Mouse (Mus musculus) liver, postnatal 0 days (tissue): ENCODE measurements at regions not wholly inside any gene's neighbourhood (a gene's known extent, or its start where the extent isn't known, plus 50 kb on each side); places are given as distances from the start of the nearest gene placed in this dataset.

ENCODE experiments used
- ATAC-seq: fragments of 200-750 bp; cut with Nextera tagmentation; 2 replicates; pipeline ENCODE4 v1.8.0; 2017; ENCODE audit warnings: mild to moderate bottlenecking, moderate library complexity
- DNase-seq: peaks from one replicate; pipeline ENCODE4 v3.0.0-alpha.2; 2016
- H3K27ac ChIP-seq: fragments of 300-500 bp; sonication (generic); 2 replicates; pipeline ENCODE4 v1.5.1; 2014; ENCODE audit warnings: antibody characterized with exemption, moderate library complexity, mild to moderate bottlenecking, low read depth
- H3K27me3 ChIP-seq: fragments of 300-500 bp; sonication (generic); 2 replicates; pipeline ENCODE4 v1.6.1; 2014; ENCODE audit warnings: low read length, control low read depth, mixed read lengths; ENCODE audit not compliant: insufficient read depth
- H3K36me3 ChIP-seq: fragments of 300-500 bp; sonication (generic); replicated peaks from 2 replicates; pipeline ENCODE4 v1.6.1; 2014; ENCODE audit warnings: mild to moderate bottlenecking, control low read depth, low read length, moderate library complexity, mixed read lengths; ENCODE audit not compliant: insufficient read depth
- H3K4me1 ChIP-seq: fragments of 300-500 bp; sonication (generic); 2 replicates; pipeline ENCODE4 v1.6.1; 2014; ENCODE audit warnings: antibody characterized with exemption, mild to moderate bottlenecking, control low read depth; ENCODE audit not compliant: insufficient read depth
- H3K4me2 ChIP-seq: fragments of 300-500 bp; sonication (generic); 2 replicates; pipeline ENCODE4 v1.6.1; 2014; ENCODE audit warnings: low read depth, mild to moderate bottlenecking, low read length, moderate library complexity, mixed read lengths
- H3K4me3 ChIP-seq: fragments of 300-500 bp; sonication (generic); 2 replicates; pipeline ENCODE4 v1.5.1; 2014; ENCODE audit warnings: low read depth, low read length
- H3K9ac ChIP-seq: fragments of 300-500 bp; sonication (generic); replicated peaks from 2 replicates; pipeline ENCODE4 v1.6.1; 2014; ENCODE audit warnings: mild to moderate bottlenecking, moderate library complexity
- H3K9me3 ChIP-seq: fragments of 300-500 bp; sonication (generic); 2 replicates; pipeline ENCODE4 v1.6.1; 2016; ENCODE audit warnings: mild to moderate bottlenecking, control low read depth, low read length, mixed read lengths
- CTCF ChIP-seq: sonication (generic); IDR thresholded peaks from 2 replicates; pipeline ENCODE4 v1.5.1; 2016; ENCODE audit warnings: antibody characterized with exemption, low read depth
- EP300 ChIP-seq: IDR thresholded peaks from 2 replicates; pipeline ENCODE4 v1.6.1; 2016; ENCODE audit warnings: antibody characterized with exemption, low read depth, mild to moderate bottlenecking
- WGBS: fragments of 180-500 bp; shearing (Covaris S2); extraction: QIAGEN DNeasy Blood & Tissue Kit; methylation state at CpG from one replicate; pipeline ENCODE4 v1.1.7; 2014; ENCODE audit not compliant: insufficient replicate concordance; 5-methylcytosine and 5-hydroxymethylcytosine counted together

GRCm38 (mm10) chr11:38618707-38619106, 1382.9 kb upstream of the Tenm2 start:
- no peak overlapping the region for H3K27ac ChIP-seq
- TF ChIP-seq CTCF (no peak), EP300 (no peak)
- DNase-seq (peak; percentile 17), ATAC-seq (peak; percentile 99)
- no peaks in the 10 kb centered on the region for H3K4me1 ChIP-seq
- H3K9ac ChIP-seq = no peak overlapping the region
- no peaks in the 10 kb centered on the region for H3K36me3 ChIP-seq
- no peaks in the 10 kb centered on the region for H3K27me3 ChIP-seq
- H3K4me3 ChIP-seq = no peak overlapping the region
- WGBS = 51% methylated on average over 6 of the region's 6 CpGs
- no peak overlapping the region for H3K4me2 ChIP-seq
- no peaks in the 10 kb centered on the region for H3K9me3 ChIP-seq

GRCm38 (mm10) chr11:38600971-38601370, 1365.2 kb upstream of the Tenm2 start:
- Histone ChIP-seq H3K36me3 (no peaks in the 10 kb centered on the region), H3K4me2 (no peak overlapping the region), H3K4me1 (no peaks in the 10 kb centered on the region), H3K27me3 (no peaks in the 10 kb centered on the region), H3K4me3 (no peak overlapping the region), H3K9me3 (no peaks in the 10 kb centered on the region), H3K27ac (no peak overlapping the region), H3K9ac (no peak overlapping the region)
- DNase-seq (no peak), ATAC-seq (no peak)
- 47% methylated on average over 4 of the region's 4 CpGs for WGBS
- TF ChIP-seq EP300 (no peak), CTCF (no peak)

- no peak overlapping the region for H3K27ac ChIP-seq
- H3K4me2 ChIP-seq = no peak overlapping the region
- no peak overlapping the region for H3K4me3 ChIP-seq
- H3K9ac ChIP-seq = no peak overlapping the region
- DNase-seq (no peak), ATAC-seq (no peak)
- no peaks in the 10 kb centered on the region for H3K36me3 ChIP-seq
- no peaks in the 10 kb centered on the region for H3K27me3 ChIP-seq
- 90% methylated on average over 1 of the region's 1 CpGs for WGBS
- TF ChIP-seq CTCF (no peak), EP300 (no peak)
- no peaks in the 10 kb centered on the region for H3K4me1 ChIP-seq
- no peaks in the 10 kb centered on the region for H3K9me3 ChIP-seq
Observed at GRCm38 (mm10) chr11:38568515-38568914, 1332.8 kb upstream of the Tenm2 start.

- TF ChIP-seq EP300 = no peak
- TF ChIP-seq CTCF = peak; percentile 28
- no peak for ATAC-seq
- H3K4me3 ChIP-seq = no peak overlapping the region
- H3K9me3 ChIP-seq = no peaks in the 10 kb centered on the region
- H3K27me3 ChIP-seq = no peaks in the 10 kb centered on the region
- H3K4me2 ChIP-seq = no peak overlapping the region
- WGBS = 10% methylated on average over 8 of the region's 8 CpGs
- no peaks in the 10 kb centered on the region for H3K4me1 ChIP-seq
- no peaks in the 10 kb centered on the region for H3K36me3 ChIP-seq
- DNase-seq = no peak
- no peak overlapping the region for H3K27ac ChIP-seq
- H3K9ac ChIP-seq = no peak overlapping the region
Observed at GRCm38 (mm10) chr11:38543893-38544292, 1308.1 kb upstream of the Tenm2 start.

- no peak overlapping the region for H3K4me2 ChIP-seq
- no peak overlapping the region for H3K27ac ChIP-seq
- no peaks in the 10 kb centered on the region for H3K9me3 ChIP-seq
- DNase-seq (no peak), ATAC-seq (no peak)
- no peak overlapping the region for H3K4me3 ChIP-seq
- H3K36me3 ChIP-seq = no peaks in the 10 kb centered on the region
- no peaks in the 10 kb centered on the region for H3K27me3 ChIP-seq
- H3K4me1 ChIP-seq = no peaks in the 10 kb centered on the region
- 83% methylated on average over 2 of the region's 2 CpGs for WGBS
- no peak overlapping the region for H3K9ac ChIP-seq
- TF ChIP-seq EP300 = no peak
- no peak for TF ChIP-seq CTCF
Observed at GRCm38 (mm10) chr11:38540097-38540496, 1304.3 kb upstream of the Tenm2 start.

GRCm38 (mm10) chr11:38532282-38532681, 1296.5 kb upstream of the Tenm2 start:
- Histone ChIP-seq H3K9ac (no peak overlapping the region), H3K4me3 (no peak overlapping the region), H3K27ac (no peak overlapping the region), H3K9me3 (no peaks in the 10 kb centered on the region), H3K36me3 (no peaks in the 10 kb centered on the region), H3K4me2 (no peak overlapping the region), H3K4me1 (no peaks in the 10 kb centered on the region), H3K27me3 (no peaks in the 10 kb centered on the region)
- no peak for DNase-seq
- TF ChIP-seq EP300 (no peak), CTCF (no peak)
- ATAC-seq = no peak
- 73% methylated on average over 2 of the region's 2 CpGs for WGBS

- TF ChIP-seq CTCF (no peak), EP300 (no peak)
Observed at GRCm38 (mm10) chr11:38509676-38510075, 1273.9 kb upstream of the Tenm2 start.

More at GRCm38 (mm10) chr11:38509676-38510075, 1273.9 kb upstream of the Tenm2 start:
- no peaks in the 10 kb centered on the region for H3K36me3 ChIP-seq
- no peak overlapping the region for H3K4me2 ChIP-seq
- ATAC-seq (no peak), DNase-seq (no peak)
- no peaks in the 10 kb centered on the region for H3K4me1 ChIP-seq
- no peak overlapping the region for H3K9ac ChIP-seq
- no peak overlapping the region for H3K4me3 ChIP-seq
- H3K27ac ChIP-seq = no peak overlapping the region
- WGBS = 56% methylated on average over 4 of the region's 4 CpGs
- no peaks in the 10 kb centered on the region for H3K27me3 ChIP-seq
- H3K9me3 ChIP-seq = no peaks in the 10 kb centered on the region
